Mouse (Mus musculus) ES-Bruce4 (cell line): ENCODE data around the gene Prox1.

Experiments used
- CTCF ChIP-seq: IDR thresholded peaks from one replicate; pipeline ENCODE4 v1.8.1; 2011; ENCODE audit warnings: low read depth, low read length
- EP300 ChIP-seq: IDR thresholded peaks from 2 replicates; pipeline ENCODE4 v1.6.1; 2011; ENCODE audit warnings: low read depth, low read length; ENCODE audit not compliant: insufficient read depth
- POLR2A ChIP-seq: IDR thresholded peaks from one replicate; pipeline ENCODE4 v1.8.1; 2011; ENCODE audit warnings: low read length; ENCODE audit not compliant: insufficient read depth

DNA sequence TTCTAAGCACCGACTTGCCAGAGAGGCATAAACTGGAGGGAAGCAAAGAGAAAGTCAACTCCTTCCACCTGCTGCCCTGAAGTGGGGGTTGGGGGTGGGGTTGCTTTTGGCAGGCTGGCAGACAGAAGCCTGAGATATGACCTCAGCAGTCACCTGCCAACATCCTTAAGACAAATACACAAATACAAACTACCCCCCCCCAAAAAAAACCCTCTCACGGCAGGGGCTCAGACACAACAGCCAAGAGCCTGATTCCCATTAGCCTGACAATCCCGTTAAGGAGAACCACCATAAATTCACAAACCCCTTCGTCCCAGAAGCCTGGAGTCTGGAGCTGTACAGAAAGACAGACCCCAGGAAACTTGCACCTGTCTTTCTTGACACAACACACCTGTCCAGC, 2.4 kb downstream of the Prox1 start:
- no peak for TF ChIP-seq CTCF
- no peak for TF ChIP-seq POLR2A
- no peak for TF ChIP-seq EP300
